Mouse (Mus musculus) hindbrain, embryonic 12.5 days (tissue): ENCODE data around the gene Adgre4. TPM values are rescaled to one million over a fixed set of nuclear protein-coding genes. Genes with fewer than 3 reads are reported as not detected.

Experiments used
- ATAC-seq: fragments of 200-750 bp; cut with Nextera tagmentation; 2 replicates; pipeline ENCODE4 v1.8.0; 2017; ENCODE audit warnings: moderate TSS enrichment; ENCODE audit not compliant: low FRiP score
- H3K27ac ChIP-seq: fragments of 300-500 bp; sonication (generic); 2 replicates; pipeline ENCODE4 v1.5.1; 2016; ENCODE audit warnings: mild to moderate bottlenecking
- H3K27me3 ChIP-seq: fragments of 300-500 bp; sonication (generic); 2 replicates; pipeline ENCODE4 v1.6.1; 2016; ENCODE audit warnings: mild to moderate bottlenecking
- H3K36me3 ChIP-seq: fragments of 300-500 bp; sonication (generic); 2 replicates; pipeline ENCODE4 v1.6.1; 2016; ENCODE audit warnings: mild to moderate bottlenecking
- H3K4me1 ChIP-seq: fragments of 300-500 bp; sonication (generic); 2 replicates; pipeline ENCODE4 v1.6.1; 2016
- H3K4me2 ChIP-seq: fragments of 300-500 bp; sonication (generic); replicated peaks from 2 replicates; pipeline ENCODE4 v1.6.1; 2016; ENCODE audit warnings: mild to moderate bottlenecking
- H3K4me3 ChIP-seq: fragments of 300-500 bp; sonication (generic); 2 replicates; pipeline ENCODE4 v1.5.1; 2016; ENCODE audit warnings: mild to moderate bottlenecking
- H3K9ac ChIP-seq: fragments of 300-500 bp; sonication (generic); 2 replicates; pipeline ENCODE4 v1.6.1; 2016; ENCODE audit warnings: mild to moderate bottlenecking, moderate library complexity
- H3K9me3 ChIP-seq: fragments of 300-500 bp; sonication (generic); replicated peaks from 2 replicates; pipeline ENCODE4 v1.6.1; 2016; ENCODE audit warnings: mild to moderate bottlenecking
- WGBS: fragments of 180-500 bp; shearing (Covaris S2); methylation state at CpG from one replicate; pipeline ENCODE4 v1.1.7; 2016; 5-methylcytosine and 5-hydroxymethylcytosine counted together
- polyA plus RNA-seq: library from polyadenylated mRNA; unstranded; fragments of >200 nt; fragmentation: Nextera tagmentation; extraction: Ambion mirVana; gene quantifications from 2 replicates; pipeline ENCODE4 v1.2.1, GENCODE M21; 2016

Gene Adgre4
- 0.08 TPM in 1 of 2 replicates, not detected in the other for polyA plus RNA-seq

- H3K9ac ChIP-seq: no peak within 1 kb of the TSS
- no peaks in the 10 kb centered on the region for H3K36me3 ChIP-seq
- H3K4me2 ChIP-seq: no peak within 1 kb of the TSS
- ATAC-seq: no peak
- WGBS: 78% methylated on average over 2 of the region's 2 CpGs
- H3K27me3 ChIP-seq: no peaks in the 10 kb centered on the region
- no peak within 1 kb of the TSS for H3K27ac ChIP-seq
- H3K4me1 ChIP-seq: no peaks in the 10 kb centered on the region
- H3K4me3 ChIP-seq: no peak within 1 kb of the TSS
- no peaks in the 10 kb centered on the region for H3K9me3 ChIP-seq
These were observed at the start of gene Adgre4 for GRCm38 (mm10) chr17:55749786-55750185. TSS of gene Adgre4 (plus strand) at chr17:55749984.

- no peak overlapping the region for H3K27ac ChIP-seq
- whole genome bisulfite sequencing: 72% methylated on average over 3 of the region's 3 CpGs
- H3K9me3 ChIP-seq: no peaks in the 10 kb centered on the region
- H3K36me3 ChIP-seq: peaks cover 20% of the 10 kb centered on the region
- ATAC-seq: peak; percentile 61
- no peak overlapping the region for H3K4me2 ChIP-seq
- no peak overlapping the region for H3K4me3 ChIP-seq
- H3K27me3 ChIP-seq: no peaks in the 10 kb centered on the region
- no peak overlapping the region for H3K9ac ChIP-seq
- no peaks in the 10 kb centered on the region for H3K4me1 ChIP-seq
These were observed 47.5 kb upstream of the Adgre4 start for GRCm38 (mm10) chr17:55702161-55702820.

GRCm38 (mm10) chr17:55702865-55703264, 46.9 kb upstream of the Adgre4 start:
- Histone ChIP-seq H3K9ac (no peak overlapping the region), H3K4me3 (no peak overlapping the region), H3K4me2 (no peak overlapping the region), H3K9me3 (no peaks in the 10 kb centered on the region), H3K27ac (no peak overlapping the region), H3K36me3 (peaks cover 14% of the 10 kb centered on the region; the same call in 1 of the 2 replicates), H3K27me3 (no peaks in the 10 kb centered on the region), H3K4me1 (no peaks in the 10 kb centered on the region)
- 52% methylated on average over 5 of the region's 5 CpGs for WGBS
- no peak for ATAC-seq

- H3K27ac ChIP-seq: peak within 1 kb of the TSS; percentile 60; the same call in 1 of the 2 replicates
These were observed 37.6 kb upstream of the Adgre4 start, which contains the start of gene Pot1b for GRCm38 (mm10) chr17:55711984-55712811. TSS of gene Pot1b (minus strand) at chr17:55712628.

GRCm38 (mm10) chr17:55721270-55721669, 28.5 kb upstream of the Adgre4 start:
- Histone ChIP-seq H3K27me3 (no peaks in the 10 kb centered on the region), H3K9ac (no peak overlapping the region), H3K4me2 (no peak overlapping the region), H3K9me3 (no peaks in the 10 kb centered on the region), H3K4me3 (no peak overlapping the region), H3K36me3 (no peaks in the 10 kb centered on the region), H3K4me1 (no peaks in the 10 kb centered on the region), H3K27ac (no peak overlapping the region)
- ATAC-seq: no peak
- WGBS: 79% methylated on average over 1 of the region's 1 CpGs

More at GRCm38 (mm10) chr17:55711984-55712811, 37.6 kb upstream of the Adgre4 start, which contains the start of gene Pot1b:
- Histone ChIP-seq H3K27me3 (no peaks in the 10 kb centered on the region), H3K36me3 (peaks cover 5% of the 10 kb centered on the region; the same call in 1 of the 2 replicates), H3K9ac (peak within 1 kb of the TSS; percentile 75), H3K9me3 (no peaks in the 10 kb centered on the region), H3K4me3 (peak within 1 kb of the TSS; percentile 66), H3K4me2 (peak within 1 kb of the TSS; percentile 82), H3K4me1 (peaks cover 2% of the 10 kb centered on the region; the same call in 1 of the 2 replicates)
- peak; percentile 99 for ATAC-seq
- under 1% methylated on average over 36 of the region's 37 CpGs for WGBS

GRCm38 (mm10) chr17:55722250-55722649, 27.5 kb upstream of the Adgre4 start:
- H3K4me1 ChIP-seq: no peaks in the 10 kb centered on the region
- no peaks in the 10 kb centered on the region for H3K27me3 ChIP-seq
- no peak overlapping the region for H3K27ac ChIP-seq
- H3K9ac ChIP-seq: no peak overlapping the region
- H3K36me3 ChIP-seq: no peaks in the 10 kb centered on the region
- no peaks in the 10 kb centered on the region for H3K9me3 ChIP-seq
- H3K4me2 ChIP-seq: no peak overlapping the region
- ATAC-seq: no peak
- WGBS: 79% methylated on average over 2 of the region's 2 CpGs
- H3K4me3 ChIP-seq: no peak overlapping the region

GRCm38 (mm10) chr17:55726193-55726592, 23.6 kb upstream of the Adgre4 start:
- Histone ChIP-seq H3K36me3 (no peaks in the 10 kb centered on the region), H3K27ac (no peak overlapping the region), H3K4me1 (no peaks in the 10 kb centered on the region), H3K9ac (no peak overlapping the region), H3K4me2 (no peak overlapping the region), H3K4me3 (no peak overlapping the region), H3K9me3 (no peaks in the 10 kb centered on the region), H3K27me3 (no peaks in the 10 kb centered on the region)
- no peak for ATAC-seq
- WGBS: 67% methylated on average over 2 of the region's 2 CpGs

GRCm38 (mm10) chr17:55736675-55737074, 13.1 kb upstream of the Adgre4 start:
- Histone ChIP-seq H3K9ac (no peak overlapping the region), H3K4me3 (no peak overlapping the region), H3K4me2 (no peak overlapping the region), H3K4me1 (no peaks in the 10 kb centered on the region), H3K36me3 (no peaks in the 10 kb centered on the region), H3K27me3 (no peaks in the 10 kb centered on the region), H3K27ac (no peak overlapping the region), H3K9me3 (no peaks in the 10 kb centered on the region)
- 80% methylated on average over 1 of the region's 1 CpGs for WGBS
- ATAC-seq: no peak

- WGBS: 87% methylated on average over 2 of the region's 2 CpGs
- H3K9me3 ChIP-seq: no peaks in the 10 kb centered on the region
- no peak for ATAC-seq
- H3K27ac ChIP-seq: no peak overlapping the region
- H3K4me1 ChIP-seq: no peaks in the 10 kb centered on the region
- no peaks in the 10 kb centered on the region for H3K27me3 ChIP-seq
- H3K36me3 ChIP-seq: no peaks in the 10 kb centered on the region
- H3K9ac ChIP-seq: no peak overlapping the region
- no peak overlapping the region for H3K4me3 ChIP-seq
- H3K4me2 ChIP-seq: no peak overlapping the region
These were observed 1.4 kb downstream of the Adgre4 start for GRCm38 (mm10) chr17:55751170-55751569.

- Histone ChIP-seq H3K4me3 (no peak overlapping the region), H3K9me3 (no peaks in the 10 kb centered on the region), H3K4me2 (no peak overlapping the region), H3K9ac (no peak overlapping the region), H3K36me3 (no peaks in the 10 kb centered on the region), H3K27ac (no peak overlapping the region), H3K27me3 (no peaks in the 10 kb centered on the region), H3K4me1 (no peaks in the 10 kb centered on the region)
- no peak for ATAC-seq
These were observed 63.9 kb downstream of the Adgre4 start for GRCm38 (mm10) chr17:55813642-55814041.

- Histone ChIP-seq H3K4me2 (no peak overlapping the region), H3K27me3 (no peaks in the 10 kb centered on the region), H3K9me3 (no peaks in the 10 kb centered on the region), H3K27ac (no peak overlapping the region), H3K9ac (no peak overlapping the region), H3K4me3 (no peak overlapping the region), H3K36me3 (no peaks in the 10 kb centered on the region), H3K4me1 (no peaks in the 10 kb centered on the region)
- WGBS: 92% methylated on average over 4 of the region's 4 CpGs
- ATAC-seq: no peak
These were observed 67.1 kb downstream of the Adgre4 start for GRCm38 (mm10) chr17:55816853-55817252.

- 69% methylated on average over 1 of the region's 1 CpGs for WGBS
These were observed 71.8 kb downstream of the Adgre4 start for GRCm38 (mm10) chr17:55821566-55821965.

More at GRCm38 (mm10) chr17:55821566-55821965, 71.8 kb downstream of the Adgre4 start:
- no peak overlapping the region for H3K4me2 ChIP-seq
- H3K9ac ChIP-seq: no peak overlapping the region
- H3K9me3 ChIP-seq: no peaks in the 10 kb centered on the region
- no peaks in the 10 kb centered on the region for H3K36me3 ChIP-seq
- no peak for ATAC-seq
- no peak overlapping the region for H3K27ac ChIP-seq
- H3K27me3 ChIP-seq: no peaks in the 10 kb centered on the region
- no peaks in the 10 kb centered on the region for H3K4me1 ChIP-seq
- H3K4me3 ChIP-seq: no peak overlapping the region
